Mouse (Mus musculus) forebrain, embryonic 15.5 days (tissue): ENCODE measurements at regions not wholly inside any gene's neighbourhood (a gene's known extent, or its start where the extent isn't known, plus 50 kb on each side); places are given as distances from the start of the nearest gene placed in this dataset.
"Not testable (repeated sequence)": the region's sequence is repeated elsewhere in the genome, so short reads cannot be mapped to it uniquely, and the experiment has no call there.

ENCODE experiments used
- ATAC-seq: fragments of 200-750 bp; cut with Nextera tagmentation; replicated peaks from 2 replicates; pipeline ENCODE4 v1.8.0; 2017; ENCODE audit warnings: mild to moderate bottlenecking, moderate TSS enrichment, moderate library complexity
- H3K27ac ChIP-seq: fragments of 300-500 bp; sonication (generic); replicated peaks from 2 replicates; pipeline ENCODE4 v1.5.1; 2015; ENCODE audit warnings: mild to moderate bottlenecking, inconsistent platforms
- H3K27me3 ChIP-seq: fragments of 300-500 bp; sonication (generic); 2 replicates; pipeline ENCODE4 v1.6.1; 2015; ENCODE audit warnings: inconsistent platforms
- H3K36me3 ChIP-seq: fragments of 300-500 bp; sonication (generic); 2 replicates; pipeline ENCODE4 v1.6.1; 2015; ENCODE audit warnings: mild to moderate bottlenecking, inconsistent platforms
- H3K4me1 ChIP-seq: fragments of 300-500 bp; sonication (generic); 2 replicates; pipeline ENCODE4 v1.6.1; 2015; ENCODE audit warnings: inconsistent platforms
- H3K4me2 ChIP-seq: fragments of 300-500 bp; sonication (generic); replicated peaks from 2 replicates; pipeline ENCODE4 v1.6.1; 2015; ENCODE audit warnings: mild to moderate bottlenecking, inconsistent platforms
- H3K4me3 ChIP-seq: fragments of 300-500 bp; sonication (generic); 2 replicates; pipeline ENCODE4 v1.5.1; 2015; ENCODE audit warnings: mild to moderate bottlenecking, inconsistent platforms
- H3K9ac ChIP-seq: fragments of 300-500 bp; sonication (generic); replicated peaks from 2 replicates; pipeline ENCODE4 v1.6.1; 2015; ENCODE audit warnings: mild to moderate bottlenecking, inconsistent platforms
- H3K9me3 ChIP-seq: fragments of 300-500 bp; sonication (generic); 2 replicates; pipeline ENCODE4 v1.6.1; 2016; ENCODE audit warnings: inconsistent platforms
- WGBS: fragments of 180-500 bp; shearing (Covaris S2); methylation state at CpG from one replicate; pipeline ENCODE4 v1.1.7; 2015; ENCODE audit warnings: mixed read lengths; 5-methylcytosine and 5-hydroxymethylcytosine counted together

GRCm38 (mm10) chr13:4771120-4772075 lies 162.4 kb upstream of the Akr1e1 start:
- Histone ChIP-seq H3K4me3 (no peak overlapping the region), H3K9me3 (no peaks in the 10 kb centered on the region), H3K4me2 (no peak overlapping the region), H3K36me3 (no peaks in the 10 kb centered on the region), H3K27me3 (no peaks in the 10 kb centered on the region), H3K27ac (peak overlapping the region; percentile 49), H3K4me1 (peaks cover 6% of the 10 kb centered on the region; the same call in 1 of the 2 replicates), H3K9ac (no peak overlapping the region)
- 27% methylated on average over 12 of the region's 12 CpGs for WGBS
- peak; percentile 98 for ATAC-seq

- no peaks in the 10 kb centered on the region for H3K36me3 ChIP-seq
- H3K27me3 ChIP-seq: no peaks in the 10 kb centered on the region
- no peaks in the 10 kb centered on the region for H3K4me1 ChIP-seq
- H3K4me2 ChIP-seq: no peak overlapping the region
- H3K27ac ChIP-seq: no peak overlapping the region
- no peak overlapping the region for H3K9ac ChIP-seq
- no peak for ATAC-seq
- H3K9me3 ChIP-seq: no peaks in the 10 kb centered on the region
- H3K4me3 ChIP-seq: no peak overlapping the region
- WGBS: 34% methylated on average over 3 of the region's 3 CpGs
These were observed 151.0 kb upstream of the Akr1e1 start for GRCm38 (mm10) chr13:4759965-4760364.

- Histone ChIP-seq H3K27ac (no peak overlapping the region), H3K27me3 (no peaks in the 10 kb centered on the region), H3K4me3 (no peak overlapping the region), H3K9me3 (no peaks in the 10 kb centered on the region), H3K4me1 (no peaks in the 10 kb centered on the region), H3K36me3 (no peaks in the 10 kb centered on the region), H3K4me2 (no peak overlapping the region), H3K9ac (no peak overlapping the region)
- ATAC-seq: no peak
These were observed 147.6 kb upstream of the Akr1e1 start for GRCm38 (mm10) chr13:4756529-4756928.

- H3K27me3 ChIP-seq: no peaks in the 10 kb centered on the region
- no peaks in the 10 kb centered on the region for H3K9me3 ChIP-seq
- WGBS: 48% methylated on average over 2 of the region's 2 CpGs
- no peak overlapping the region for H3K9ac ChIP-seq
- no peak for ATAC-seq
- H3K4me1 ChIP-seq: no peaks in the 10 kb centered on the region
- H3K4me2 ChIP-seq: no peak overlapping the region
- H3K36me3 ChIP-seq: no peaks in the 10 kb centered on the region
- H3K27ac ChIP-seq: no peak overlapping the region
- no peak overlapping the region for H3K4me3 ChIP-seq
These were observed 134.0 kb upstream of the Akr1e1 start for GRCm38 (mm10) chr13:4742930-4743329.

GRCm38 (mm10) chr13:4716299-4716698 lies 107.3 kb upstream of the Akr1e1 start:
- 76% methylated on average over 2 of the region's 2 CpGs for WGBS
- H3K4me2 ChIP-seq, H3K4me1 ChIP-seq, H3K27me3 ChIP-seq, H3K36me3 ChIP-seq, H3K4me3 ChIP-seq, H3K9ac ChIP-seq, H3K27ac ChIP-seq, ATAC-seq, H3K9me3 ChIP-seq: not testable (repeated sequence)

- no peak overlapping the region for H3K4me2 ChIP-seq
- no peaks in the 10 kb centered on the region for H3K27me3 ChIP-seq
- no peak overlapping the region for H3K27ac ChIP-seq
- no peaks in the 10 kb centered on the region for H3K9me3 ChIP-seq
- H3K4me3 ChIP-seq: no peak overlapping the region
- no peak overlapping the region for H3K9ac ChIP-seq
- no peaks in the 10 kb centered on the region for H3K36me3 ChIP-seq
- no peaks in the 10 kb centered on the region for H3K4me1 ChIP-seq
- WGBS: 93% methylated on average over 1 of the region's 1 CpGs
- no peak for ATAC-seq
These were observed 105.8 kb upstream of the Akr1e1 start for GRCm38 (mm10) chr13:4714724-4715123.

- no peaks in the 10 kb centered on the region for H3K36me3 ChIP-seq
- no peaks in the 10 kb centered on the region for H3K9me3 ChIP-seq
- H3K9ac ChIP-seq: no peak overlapping the region
- no peak overlapping the region for H3K4me2 ChIP-seq
- H3K4me3 ChIP-seq: no peak overlapping the region
- no peak for ATAC-seq
- 56% methylated on average over 3 of the region's 3 CpGs for WGBS
- H3K4me1 ChIP-seq: no peaks in the 10 kb centered on the region
- H3K27ac ChIP-seq: no peak overlapping the region
- no peaks in the 10 kb centered on the region for H3K27me3 ChIP-seq
These were observed 103.7 kb upstream of the Akr1e1 start for GRCm38 (mm10) chr13:4712698-4713097.

GRCm38 (mm10) chr13:4699591-4699990 lies 90.6 kb upstream of the Akr1e1 start:
- H3K4me3 ChIP-seq: not testable (repeated sequence)
- 38% methylated on average over 2 of the region's 2 CpGs for WGBS

GRCm38 (mm10) chr13:4666375-4667140 lies 57.6 kb upstream of the Akr1e1 start:
- Histone ChIP-seq H3K27ac (peak overlapping the region; percentile 59; the same call in 1 of the 2 replicates), H3K4me3 (no peak overlapping the region), H3K4me1 (peaks cover 5% of the 10 kb centered on the region; the same call in 1 of the 2 replicates), H3K27me3 (no peaks in the 10 kb centered on the region), H3K9ac (no peak overlapping the region), H3K9me3 (no peaks in the 10 kb centered on the region), H3K4me2 (peak overlapping the region; percentile 24; the same call in 1 of the 2 replicates), H3K36me3 (no peaks in the 10 kb centered on the region)
- 24% methylated on average over 11 of the region's 11 CpGs for WGBS
- ATAC-seq: peak; percentile 82

More at GRCm38 (mm10) chr13:4699591-4699990, 90.6 kb upstream of the Akr1e1 start:
- H3K36me3 ChIP-seq, H3K27me3 ChIP-seq, H3K9me3 ChIP-seq, H3K9ac ChIP-seq, H3K4me1 ChIP-seq, ATAC-seq, H3K27ac ChIP-seq, H3K4me2 ChIP-seq: not testable (repeated sequence)

GRCm38 (mm10) chr13:4663390-4663789 lies 54.4 kb upstream of the Akr1e1 start:
- no peak overlapping the region for H3K4me3 ChIP-seq
- no peaks in the 10 kb centered on the region for H3K27me3 ChIP-seq
- peaks cover 5% of the 10 kb centered on the region; the same call in 1 of the 2 replicates for H3K4me1 ChIP-seq
- WGBS: 64% methylated on average over 3 of the region's 3 CpGs
- H3K9me3 ChIP-seq: no peaks in the 10 kb centered on the region
- no peak overlapping the region for H3K27ac ChIP-seq
- H3K4me2 ChIP-seq: no peak overlapping the region
- ATAC-seq: no peak
- H3K36me3 ChIP-seq: no peaks in the 10 kb centered on the region
- H3K9ac ChIP-seq: no peak overlapping the region

- 46% methylated on average over 13 of the region's 13 CpGs for WGBS
- H3K36me3 ChIP-seq: no peaks in the 10 kb centered on the region
- no peak overlapping the region for H3K4me3 ChIP-seq
- H3K9me3 ChIP-seq: no peaks in the 10 kb centered on the region
- H3K4me2 ChIP-seq: no peak overlapping the region
- H3K27me3 ChIP-seq: no peaks in the 10 kb centered on the region
- no peak overlapping the region for H3K27ac ChIP-seq
- peaks cover 5% of the 10 kb centered on the region; the same call in 1 of the 2 replicates for H3K4me1 ChIP-seq
- ATAC-seq: peak; percentile 83
- H3K9ac ChIP-seq: no peak overlapping the region
These were observed 53.5 kb upstream of the Akr1e1 start for GRCm38 (mm10) chr13:4662336-4663101.
